Mouse (Mus musculus) midbrain, embryonic 11.5 days (tissue): Measurements from ENCODE around the gene Fcf1. TPM values are rescaled to one million over a fixed set of nuclear protein-coding genes. Genes with fewer than 3 reads are reported as not detected.

Experiments
- ATAC-seq: fragments of 200-750 bp; cut with Nextera tagmentation; 2 replicates; pipeline ENCODE4 v1.8.0; 2017; ENCODE audit warnings: moderate TSS enrichment, moderate library complexity; ENCODE audit not compliant: low FRiP score
- DNase-seq: peaks from one replicate; pipeline ENCODE4 v3.0.0; 2015; ENCODE audit warnings: low spot score; ENCODE audit errors: missing footprints
- H3K27ac ChIP-seq: fragments of 300-500 bp; sonication (generic); 2 replicates; pipeline ENCODE4 v1.5.1; 2014; ENCODE audit warnings: low read depth, low read length
- H3K27me3 ChIP-seq: fragments of 300-500 bp; sonication (generic); 2 replicates; pipeline ENCODE4 v1.6.1; 2014; ENCODE audit warnings: mild to moderate bottlenecking, low read length, moderate library complexity, mixed read lengths; ENCODE audit not compliant: control insufficient read depth, insufficient read depth
- H3K36me3 ChIP-seq: fragments of 300-500 bp; sonication (generic); 2 replicates; pipeline ENCODE4 v1.6.1; 2014; ENCODE audit warnings: mild to moderate bottlenecking, low read length, moderate library complexity, mixed read lengths; ENCODE audit not compliant: control insufficient read depth, insufficient read depth
- H3K4me1 ChIP-seq: fragments of 300-500 bp; sonication (generic); 2 replicates; pipeline ENCODE4 v1.6.1; 2014; ENCODE audit warnings: low read length; ENCODE audit not compliant: control insufficient read depth, insufficient read depth
- H3K4me2 ChIP-seq: fragments of 300-500 bp; sonication (generic); 2 replicates; pipeline ENCODE4 v1.6.1; 2014; ENCODE audit warnings: mild to moderate bottlenecking, moderate library complexity
- H3K4me3 ChIP-seq: fragments of 300-500 bp; sonication (generic); 2 replicates; pipeline ENCODE4 v1.5.1; 2014; ENCODE audit warnings: low read depth, low read length
- H3K9ac ChIP-seq: fragments of 300-500 bp; sonication (generic); 2 replicates; pipeline ENCODE4 v1.6.1; 2014; ENCODE audit warnings: low read length
- H3K9me3 ChIP-seq: fragments of 300-500 bp; sonication (generic); 2 replicates; pipeline ENCODE4 v1.6.1; 2016; ENCODE audit warnings: low read length; ENCODE audit not compliant: control insufficient read depth
- WGBS: fragments of 180-500 bp; shearing (Covaris S2); extraction: QIAGEN DNeasy Blood & Tissue Kit; methylation state at CpG from one replicate; pipeline ENCODE4 v1.1.7; 2014; 5-methylcytosine and 5-hydroxymethylcytosine counted together
- polyA plus RNA-seq: library from polyadenylated mRNA; unstranded; fragments of >200 nt; fragmentation: Nextera tagmentation; extraction: Ambion mirVana; gene quantifications from 2 replicates; pipeline ENCODE4 v1.2.1, GENCODE M21; 2014

Gene Fcf1
- 160 and 164 TPM in 2 replicates for polyA plus RNA-seq

GRCm38 (mm10) chr12:84970428-84971096 is at the start of gene Fcf1, which contains the start of gene Arel1:
Gene Fcf1, plus strand, starts transcription at chr12:84970897.
Gene Arel1, minus strand, starts transcription at chr12:84970900.
- H3K4me3 ChIP-seq: peak within 1 kb of the TSS; percentile 89
- H3K36me3 ChIP-seq: peaks cover 4% of the 10 kb centered on the region; the same call in 1 of the 2 replicates
- H3K4me1 ChIP-seq: peaks cover 11% of the 10 kb centered on the region
- H3K9ac ChIP-seq: peak within 1 kb of the TSS; percentile 85
- peak; percentile 98 for DNase-seq
- under 1% methylated on average over 42 of the region's 42 CpGs for WGBS
- H3K9me3 ChIP-seq: no peaks in the 10 kb centered on the region
- ATAC-seq: peak; percentile 64
- no peak within 1 kb of the TSS for H3K27ac ChIP-seq
- peak within 1 kb of the TSS; percentile 82 for H3K4me2 ChIP-seq
- H3K27me3 ChIP-seq: no peaks in the 10 kb centered on the region

- no peaks in the 10 kb centered on the region for H3K9me3 ChIP-seq
- H3K27ac ChIP-seq: no peak overlapping the region
- no peak overlapping the region for H3K9ac ChIP-seq
- 85% methylated on average over 8 of the region's 8 CpGs for WGBS
- H3K4me2 ChIP-seq: no peak overlapping the region
- ATAC-seq: no peak
- no peak overlapping the region for H3K4me3 ChIP-seq
- H3K27me3 ChIP-seq: no peaks in the 10 kb centered on the region
- peaks cover 9% of the 10 kb centered on the region; the same call in 1 of the 2 replicates for H3K36me3 ChIP-seq
- H3K4me1 ChIP-seq: no peaks in the 10 kb centered on the region
- no peak for DNase-seq
Measured at GRCm38 (mm10) chr12:84921881-84922419, 48.7 kb upstream of the Fcf1 start.

DNA sequence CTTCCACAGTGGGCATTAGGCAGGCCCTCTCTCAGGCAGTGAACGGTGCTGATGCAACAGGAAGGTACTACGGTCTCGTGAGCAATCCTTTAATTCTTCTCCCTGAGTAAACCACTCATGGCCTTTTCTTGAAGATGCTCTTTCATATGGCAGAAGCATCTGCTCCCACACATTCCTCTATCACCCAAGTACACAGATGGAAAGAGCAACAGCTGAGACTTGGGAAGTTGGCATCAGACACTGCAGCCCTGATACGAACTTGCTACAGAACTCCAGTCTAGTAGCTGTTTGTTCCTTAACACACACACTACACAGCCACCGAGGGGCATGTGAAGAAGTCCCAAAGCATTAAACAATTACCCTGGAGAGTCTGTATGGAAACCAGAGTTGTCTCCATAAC is 46.4 kb upstream of the Fcf1 start:
- DNase-seq (no peak), ATAC-seq (no peak)
- no peaks in the 10 kb centered on the region for H3K9me3 ChIP-seq
- H3K4me3 ChIP-seq: no peak overlapping the region
- H3K4me1 ChIP-seq: no peaks in the 10 kb centered on the region
- no peak overlapping the region for H3K4me2 ChIP-seq
- no peaks in the 10 kb centered on the region for H3K27me3 ChIP-seq
- H3K27ac ChIP-seq: no peak overlapping the region
- H3K9ac ChIP-seq: no peak overlapping the region
- peaks cover 7% of the 10 kb centered on the region; the same call in 1 of the 2 replicates for H3K36me3 ChIP-seq
- WGBS: 95% methylated on average over 5 of the region's 5 CpGs

GRCm38 (mm10) chr12:84926542-84926941 is 44.2 kb upstream of the Fcf1 start:
- ATAC-seq: no peak
- Histone ChIP-seq H3K36me3 (peaks cover under 1% of the 10 kb centered on the region; the same call in 1 of the 2 replicates), H3K9me3 (no peaks in the 10 kb centered on the region), H3K27me3 (no peaks in the 10 kb centered on the region), H3K4me1 (no peaks in the 10 kb centered on the region), H3K27ac (no peak overlapping the region), H3K9ac (no peak overlapping the region), H3K4me2 (no peak overlapping the region), H3K4me3 (no peak overlapping the region)
- DNase-seq: no peak
- WGBS: 98% methylated on average over 6 of the region's 6 CpGs

- H3K36me3 ChIP-seq: peaks cover 5% of the 10 kb centered on the region; the same call in 1 of the 2 replicates
- no peaks in the 10 kb centered on the region for H3K27me3 ChIP-seq
- H3K4me3 ChIP-seq: no peak overlapping the region
- no peaks in the 10 kb centered on the region for H3K4me1 ChIP-seq
- ATAC-seq (no peak), DNase-seq (no peak)
- H3K27ac ChIP-seq: no peak overlapping the region
- no peaks in the 10 kb centered on the region for H3K9me3 ChIP-seq
- no peak overlapping the region for H3K9ac ChIP-seq
- 93% methylated on average over 6 of the region's 6 CpGs for WGBS
- no peak overlapping the region for H3K4me2 ChIP-seq
Measured at GRCm38 (mm10) chr12:84932210-84932609, 38.5 kb upstream of the Fcf1 start.

DNA sequence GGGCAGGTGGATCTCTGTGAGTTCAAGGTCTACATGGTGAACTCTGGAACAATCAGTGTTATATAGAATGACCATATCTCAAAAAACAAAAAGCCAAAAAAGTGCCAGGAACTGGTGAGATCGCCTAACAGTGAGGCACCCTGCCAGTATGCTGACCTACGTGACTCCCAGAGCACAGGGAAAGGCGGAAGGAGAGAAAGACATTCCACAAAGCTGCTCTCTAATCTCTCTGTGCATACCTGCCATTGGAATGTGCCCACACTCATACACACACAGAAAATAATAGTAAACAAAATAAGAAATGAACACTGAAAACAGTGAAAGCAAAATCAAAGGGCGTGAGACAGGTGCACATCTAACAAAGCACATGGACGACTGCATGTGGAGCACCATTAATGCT is 35.4 kb upstream of the Fcf1 start:
- WGBS: 87% methylated on average over 5 of the region's 5 CpGs
- ATAC-seq (no peak), DNase-seq (no peak)
- Histone ChIP-seq H3K27me3 (no peaks in the 10 kb centered on the region), H3K9me3 (no peaks in the 10 kb centered on the region), H3K9ac (no peak overlapping the region), H3K27ac (no peak overlapping the region), H3K36me3 (peaks cover 7% of the 10 kb centered on the region; the same call in 1 of the 2 replicates), H3K4me3 (no peak overlapping the region), H3K4me2 (no peak overlapping the region), H3K4me1 (no peaks in the 10 kb centered on the region)

DNA sequence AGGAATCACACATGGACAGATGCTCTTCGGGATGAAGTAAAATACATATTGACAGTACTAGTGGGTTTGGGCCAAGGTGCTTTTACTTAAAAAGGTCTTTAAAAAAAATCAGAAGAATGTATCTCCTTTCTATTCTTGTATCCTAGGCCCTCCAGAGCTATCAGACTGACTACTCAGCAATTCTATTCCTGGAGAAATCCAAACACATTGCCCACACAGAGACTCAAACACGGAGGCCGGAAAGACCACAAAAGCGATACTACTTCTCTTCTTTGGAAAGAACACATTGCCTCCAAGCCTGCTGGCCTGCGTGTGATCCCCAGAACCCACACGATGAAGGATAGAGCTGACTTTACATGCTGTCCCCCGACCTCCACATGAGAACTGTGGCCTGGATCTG is 31.6 kb upstream of the Fcf1 start:
- Histone ChIP-seq H3K4me2 (no peak overlapping the region), H3K9ac (no peak overlapping the region), H3K4me1 (no peaks in the 10 kb centered on the region), H3K4me3 (no peak overlapping the region), H3K27ac (no peak overlapping the region), H3K36me3 (peaks cover 4% of the 10 kb centered on the region; the same call in 1 of the 2 replicates), H3K9me3 (no peaks in the 10 kb centered on the region), H3K27me3 (no peaks in the 10 kb centered on the region)
- DNase-seq (no peak), ATAC-seq (no peak)
- 96% methylated on average over 7 of the region's 7 CpGs for WGBS

DNA sequence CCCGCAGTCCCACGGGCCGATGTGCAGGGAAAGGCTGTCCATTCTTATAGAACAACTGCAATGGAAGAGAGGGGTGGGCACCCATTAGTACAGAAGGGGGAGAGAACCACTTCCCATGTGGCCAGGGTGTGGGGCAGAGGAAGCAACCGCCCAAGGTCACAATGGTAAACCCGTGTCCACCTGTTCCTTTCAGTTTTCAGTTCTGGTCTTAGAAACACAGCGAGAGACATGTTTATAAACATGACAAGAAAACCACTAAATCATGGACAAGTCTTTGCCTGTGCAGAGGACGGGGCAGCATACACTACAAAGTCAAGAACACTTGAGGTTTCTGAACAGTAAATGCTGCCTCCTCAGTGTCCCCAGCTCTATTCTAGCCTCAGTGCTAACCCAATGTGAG is 30.4 kb upstream of the Fcf1 start:
- DNase-seq (no peak), ATAC-seq (no peak)
- Histone ChIP-seq H3K36me3 (peaks cover 4% of the 10 kb centered on the region; the same call in 1 of the 2 replicates), H3K27me3 (no peaks in the 10 kb centered on the region), H3K27ac (no peak overlapping the region), H3K4me1 (no peaks in the 10 kb centered on the region), H3K9ac (no peak overlapping the region), H3K4me3 (no peak overlapping the region), H3K9me3 (no peaks in the 10 kb centered on the region), H3K4me2 (no peak overlapping the region)
- 98% methylated on average over 7 of the region's 7 CpGs for WGBS

- ATAC-seq (no peak), DNase-seq (no peak)
- peaks cover 4% of the 10 kb centered on the region; the same call in 1 of the 2 replicates for H3K36me3 ChIP-seq
- H3K27me3 ChIP-seq: no peaks in the 10 kb centered on the region
- whole genome bisulfite sequencing: 90% methylated on average over 13 of the region's 13 CpGs
- H3K4me3 ChIP-seq: no peak overlapping the region
- no peak overlapping the region for H3K9ac ChIP-seq
- no peak overlapping the region for H3K27ac ChIP-seq
- H3K9me3 ChIP-seq: no peaks in the 10 kb centered on the region
- H3K4me2 ChIP-seq: no peak overlapping the region
- H3K4me1 ChIP-seq: no peaks in the 10 kb centered on the region
Measured at GRCm38 (mm10) chr12:84941717-84942116, 29.0 kb upstream of the Fcf1 start.
